Mouse (Mus musculus) neural tube, embryonic 12.5 days (tissue): Measurements from ENCODE around the gene Mtr. TPM values are rescaled to one million over a fixed set of nuclear protein-coding genes. Genes with fewer than 3 reads are reported as not detected.

Experiments used
- ATAC-seq: fragments of 200-750 bp; cut with Nextera tagmentation; 2 replicates; pipeline ENCODE4 v1.8.0; 2017; ENCODE audit warnings: low read depth, mild to moderate bottlenecking, moderate TSS enrichment, moderate library complexity; ENCODE audit not compliant: low FRiP score
- H3K27ac ChIP-seq: fragments of 300-500 bp; sonication (generic); 2 replicates; pipeline ENCODE4 v1.5.1; 2016
- H3K27me3 ChIP-seq: fragments of 300-500 bp; sonication (generic); replicated peaks from 2 replicates; pipeline ENCODE4 v1.6.1; 2016; ENCODE audit warnings: mild to moderate bottlenecking
- H3K36me3 ChIP-seq: fragments of 300-500 bp; sonication (generic); 2 replicates; pipeline ENCODE4 v1.6.1; 2016; ENCODE audit warnings: mild to moderate bottlenecking
- H3K4me1 ChIP-seq: fragments of 300-500 bp; sonication (generic); 2 replicates; pipeline ENCODE4 v1.6.1; 2016
- H3K4me2 ChIP-seq: fragments of 300-500 bp; sonication (generic); replicated peaks from 2 replicates; pipeline ENCODE4 v1.6.1; 2016; ENCODE audit warnings: mild to moderate bottlenecking
- H3K4me3 ChIP-seq: fragments of 300-500 bp; sonication (generic); 2 replicates; pipeline ENCODE4 v1.5.1; 2016
- H3K9ac ChIP-seq: fragments of 300-500 bp; sonication (generic); 2 replicates; pipeline ENCODE4 v1.6.1; 2016; ENCODE audit warnings: mild to moderate bottlenecking
- H3K9me3 ChIP-seq: fragments of 300-500 bp; sonication (generic); 2 replicates; pipeline ENCODE4 v1.6.1; 2016; ENCODE audit warnings: mild to moderate bottlenecking
- WGBS: fragments of 180-500 bp; shearing (Covaris S2); methylation state at CpG from one replicate; pipeline ENCODE4 v1.1.7; 2016; 5-methylcytosine and 5-hydroxymethylcytosine counted together
- polyA plus RNA-seq: library from polyadenylated mRNA; unstranded; fragments of >200 nt; fragmentation: Nextera tagmentation; extraction: Ambion mirVana; gene quantifications from 2 replicates; pipeline ENCODE4 v1.2.1, GENCODE M21; 2016

Mtr gene
- polyA plus RNA-seq, 1 experiment from 2014 or later: 12.2 TPM

GRCm38 (mm10) chr13:12227606-12228005, 30.3 kb downstream of the Mtr start:
- Histone ChIP-seq H3K4me3 (no peak overlapping the region), H3K9me3 (no peaks in the 10 kb centered on the region), H3K9ac (no peak overlapping the region), H3K4me2 (no peak overlapping the region), H3K36me3 (peaks cover 56% of the 10 kb centered on the region), H3K4me1 (no peaks in the 10 kb centered on the region), H3K27me3 (no peaks in the 10 kb centered on the region), H3K27ac (no peak overlapping the region)
- no peak for ATAC-seq
- WGBS: 84% methylated on average over 5 of the region's 5 CpGs

- H3K9me3 ChIP-seq: no peaks in the 10 kb centered on the region
- no peak overlapping the region for H3K4me2 ChIP-seq
- peaks cover 36% of the 10 kb centered on the region for H3K36me3 ChIP-seq
- H3K9ac ChIP-seq: no peak overlapping the region
- 96% methylated on average over 14 of the region's 14 CpGs for WGBS
- no peak overlapping the region for H3K4me3 ChIP-seq
- H3K4me1 ChIP-seq: no peaks in the 10 kb centered on the region
- ATAC-seq: no peak
- no peak overlapping the region for H3K27ac ChIP-seq
- H3K27me3 ChIP-seq: no peaks in the 10 kb centered on the region
Measured at GRCm38 (mm10) chr13:12218603-12219002, 39.3 kb downstream of the Mtr start.

- H3K4me2 ChIP-seq: no peak overlapping the region
- no peak overlapping the region for H3K27ac ChIP-seq
- H3K9me3 ChIP-seq: no peaks in the 10 kb centered on the region
- 89% methylated on average over 5 of the region's 5 CpGs for WGBS
- H3K4me3 ChIP-seq: no peak overlapping the region
- H3K9ac ChIP-seq: no peak overlapping the region
- H3K36me3 ChIP-seq: peaks cover 36% of the 10 kb centered on the region
- no peak for ATAC-seq
- no peaks in the 10 kb centered on the region for H3K4me1 ChIP-seq
- no peaks in the 10 kb centered on the region for H3K27me3 ChIP-seq
Measured at GRCm38 (mm10) chr13:12214922-12215321, 43.0 kb downstream of the Mtr start.

- Histone ChIP-seq H3K27me3 (no peaks in the 10 kb centered on the region), H3K9ac (no peak overlapping the region), H3K36me3 (peaks cover 25% of the 10 kb centered on the region), H3K27ac (no peak overlapping the region), H3K4me1 (no peaks in the 10 kb centered on the region), H3K4me2 (no peak overlapping the region), H3K9me3 (no peaks in the 10 kb centered on the region), H3K4me3 (no peak overlapping the region)
- 83% methylated on average over 2 of the region's 2 CpGs for WGBS
- no peak for ATAC-seq
Measured at GRCm38 (mm10) chr13:12211058-12211457, 46.9 kb downstream of the Mtr start.

GRCm38 (mm10) chr13:12210023-12210762, 47.7 kb downstream of the Mtr start:
- no peak overlapping the region for H3K4me2 ChIP-seq
- WGBS: 84% methylated on average over 10 of the region's 10 CpGs
- ATAC-seq: peak; percentile 50; the same call in 1 of the 2 replicates

GRCm38 (mm10) chr13:12200372-12200771, 57.5 kb downstream of the Mtr start:
- WGBS: 87% methylated on average over 5 of the region's 5 CpGs
- Histone ChIP-seq H3K9me3 (no peaks in the 10 kb centered on the region), H3K4me2 (no peak overlapping the region), H3K9ac (no peak overlapping the region), H3K4me1 (no peaks in the 10 kb centered on the region), H3K4me3 (no peak overlapping the region), H3K27ac (no peak overlapping the region), H3K36me3 (peaks cover 30% of the 10 kb centered on the region; the same call in 1 of the 2 replicates), H3K27me3 (no peaks in the 10 kb centered on the region)
- ATAC-seq: no peak

More at GRCm38 (mm10) chr13:12210023-12210762, 47.7 kb downstream of the Mtr start:
- H3K4me3 ChIP-seq: no peak overlapping the region
- H3K9ac ChIP-seq: no peak overlapping the region
- no peak overlapping the region for H3K27ac ChIP-seq
- no peaks in the 10 kb centered on the region for H3K27me3 ChIP-seq
- peaks cover 29% of the 10 kb centered on the region for H3K36me3 ChIP-seq
- H3K9me3 ChIP-seq: no peaks in the 10 kb centered on the region
- H3K4me1 ChIP-seq: no peaks in the 10 kb centered on the region

- WGBS: 90% methylated on average over 2 of the region's 2 CpGs
- Histone ChIP-seq H3K27ac (no peak overlapping the region), H3K4me3 (no peak overlapping the region), H3K4me1 (no peaks in the 10 kb centered on the region), H3K36me3 (peaks cover 40% of the 10 kb centered on the region), H3K9me3 (no peaks in the 10 kb centered on the region), H3K4me2 (no peak overlapping the region), H3K27me3 (no peaks in the 10 kb centered on the region), H3K9ac (no peak overlapping the region)
- no peak for ATAC-seq
Measured at GRCm38 (mm10) chr13:12198486-12198885, 59.4 kb downstream of the Mtr start.

- H3K36me3 ChIP-seq: peaks cover 41% of the 10 kb centered on the region
- H3K9ac ChIP-seq: no peak overlapping the region
- no peaks in the 10 kb centered on the region for H3K4me1 ChIP-seq
- no peak for ATAC-seq
- no peak overlapping the region for H3K27ac ChIP-seq
- no peaks in the 10 kb centered on the region for H3K27me3 ChIP-seq
- no peaks in the 10 kb centered on the region for H3K9me3 ChIP-seq
- no peak overlapping the region for H3K4me2 ChIP-seq
- WGBS: 93% methylated on average over 4 of the region's 4 CpGs
- H3K4me3 ChIP-seq: no peak overlapping the region
Measured at GRCm38 (mm10) chr13:12196861-12197260, 61.1 kb downstream of the Mtr start.

- H3K4me3 ChIP-seq: no peak overlapping the region
- WGBS: 95% methylated on average over 3 of the region's 3 CpGs
- H3K9me3 ChIP-seq: no peaks in the 10 kb centered on the region
- peaks cover 41% of the 10 kb centered on the region for H3K36me3 ChIP-seq
- no peak overlapping the region for H3K4me2 ChIP-seq
- H3K9ac ChIP-seq: no peak overlapping the region
- ATAC-seq: no peak
- no peaks in the 10 kb centered on the region for H3K4me1 ChIP-seq
- no peak overlapping the region for H3K27ac ChIP-seq
- H3K27me3 ChIP-seq: no peaks in the 10 kb centered on the region
Measured at GRCm38 (mm10) chr13:12196012-12196411, 61.9 kb downstream of the Mtr start.

- Histone ChIP-seq H3K4me2 (no peak overlapping the region), H3K9me3 (no peaks in the 10 kb centered on the region), H3K4me1 (no peaks in the 10 kb centered on the region), H3K4me3 (no peak overlapping the region), H3K9ac (no peak overlapping the region), H3K27ac (no peak overlapping the region), H3K36me3 (peaks cover 36% of the 10 kb centered on the region), H3K27me3 (no peaks in the 10 kb centered on the region)
- 87% methylated on average over 12 of the region's 12 CpGs for WGBS
- no peak for ATAC-seq
Measured at GRCm38 (mm10) chr13:12194942-12195662, 62.8 kb downstream of the Mtr start.

- ATAC-seq: no peak
- Histone ChIP-seq H3K27me3 (no peaks in the 10 kb centered on the region), H3K4me2 (no peak overlapping the region), H3K9me3 (no peaks in the 10 kb centered on the region), H3K9ac (no peak overlapping the region), H3K27ac (no peak overlapping the region), H3K36me3 (peaks cover 37% of the 10 kb centered on the region), H3K4me1 (no peaks in the 10 kb centered on the region), H3K4me3 (no peak overlapping the region)
- 95% methylated on average over 11 of the region's 11 CpGs for WGBS
Measured at GRCm38 (mm10) chr13:12189219-12189618, 68.7 kb downstream of the Mtr start.

GRCm38 (mm10) chr13:12188804-12189203, 69.1 kb downstream of the Mtr start:
- Histone ChIP-seq H3K27me3 (no peaks in the 10 kb centered on the region), H3K36me3 (peaks cover 34% of the 10 kb centered on the region), H3K4me3 (no peak overlapping the region), H3K9me3 (no peaks in the 10 kb centered on the region), H3K4me2 (no peak overlapping the region), H3K4me1 (no peaks in the 10 kb centered on the region), H3K27ac (no peak overlapping the region), H3K9ac (no peak overlapping the region)
- no peak for ATAC-seq
- 94% methylated on average over 11 of the region's 11 CpGs for WGBS
